Mouse (Mus musculus) midbrain, embryonic 14.5 days (tissue): ENCODE measurements at regions not wholly inside any gene's neighbourhood (a gene's known extent, or its start where the extent isn't known, plus 50 kb on each side); places are given as distances from the start of the nearest gene placed in this dataset.

Experiments used
- ATAC-seq: fragments of 200-750 bp; cut with Nextera tagmentation; 2 replicates; pipeline ENCODE4 v1.8.0; 2017; ENCODE audit warnings: moderate number of reproducible peaks, moderate library complexity; ENCODE audit not compliant: low FRiP score, low TSS enrichment
- DNase-seq: peaks from one replicate; pipeline ENCODE4 v3.0.0-alpha.2; 2015
- H3K27ac ChIP-seq: fragments of 300-500 bp; sonication (generic); replicated peaks from 2 replicates; pipeline ENCODE4 v1.5.1; 2014; ENCODE audit warnings: mild to moderate bottlenecking, low read depth, low read length, moderate library complexity
- H3K27me3 ChIP-seq: fragments of 300-500 bp; sonication (generic); 2 replicates; pipeline ENCODE4 v1.6.1; 2014; ENCODE audit warnings: low read length, control low read depth, mixed read lengths; ENCODE audit not compliant: control insufficient read depth, insufficient read depth
- H3K36me3 ChIP-seq: fragments of 300-500 bp; sonication (generic); 2 replicates; pipeline ENCODE4 v1.6.1; 2014; ENCODE audit warnings: low read length, control low read depth; ENCODE audit not compliant: control insufficient read depth, insufficient read depth
- H3K4me1 ChIP-seq: fragments of 300-500 bp; sonication (generic); 2 replicates; pipeline ENCODE4 v1.6.1; 2014; ENCODE audit warnings: mild to moderate bottlenecking, antibody characterized with exemption, low read length, control low read depth; ENCODE audit not compliant: control insufficient read depth, insufficient read depth
- H3K4me2 ChIP-seq: fragments of 300-500 bp; sonication (generic); 2 replicates; pipeline ENCODE4 v1.6.1; 2014; ENCODE audit warnings: mild to moderate bottlenecking, low read length, moderate library complexity
- H3K4me3 ChIP-seq: fragments of 300-500 bp; sonication (generic); replicated peaks from 2 replicates; pipeline ENCODE4 v1.5.1; 2014; ENCODE audit warnings: low read depth, low read length
- H3K9ac ChIP-seq: fragments of 300-500 bp; sonication (generic); replicated peaks from 2 replicates; pipeline ENCODE4 v1.6.1; 2014; ENCODE audit warnings: mild to moderate bottlenecking, low read length, moderate library complexity
- H3K9me3 ChIP-seq: fragments of 300-500 bp; sonication (generic); 2 replicates; pipeline ENCODE4 v1.6.1; 2016; ENCODE audit warnings: low read length, control low read depth, mixed read lengths; ENCODE audit not compliant: control insufficient read depth
- WGBS: fragments of 180-500 bp; shearing (Covaris S2); extraction: QIAGEN DNeasy Blood & Tissue Kit; methylation state at CpG from one replicate; pipeline ENCODE4 v1.1.7; 2014; 5-methylcytosine and 5-hydroxymethylcytosine counted together

GRCm38 (mm10) chr6:26779551-26779950, 970.5 kb upstream of the Pot1a start:
- H3K27me3 ChIP-seq = no peaks in the 10 kb centered on the region
- H3K36me3 ChIP-seq = no peaks in the 10 kb centered on the region
- ATAC-seq (no peak), DNase-seq (no peak)
- no peak overlapping the region for H3K4me3 ChIP-seq
- 31% methylated on average over 3 of the region's 3 CpGs for WGBS
- no peak overlapping the region for H3K4me2 ChIP-seq
- no peaks in the 10 kb centered on the region for H3K4me1 ChIP-seq
- H3K9ac ChIP-seq = no peak overlapping the region
- no peak overlapping the region for H3K27ac ChIP-seq
- H3K9me3 ChIP-seq = no peaks in the 10 kb centered on the region

GRCm38 (mm10) chr6:26776636-26777035, 967.6 kb upstream of the Pot1a start:
- no peaks in the 10 kb centered on the region for H3K9me3 ChIP-seq
- no peak overlapping the region for H3K4me3 ChIP-seq
- H3K4me1 ChIP-seq = no peaks in the 10 kb centered on the region
- DNase-seq (no peak), ATAC-seq (no peak)
- WGBS = 14% methylated on average over 1 of the region's 1 CpGs
- no peak overlapping the region for H3K27ac ChIP-seq
- H3K4me2 ChIP-seq = no peak overlapping the region
- H3K36me3 ChIP-seq = no peaks in the 10 kb centered on the region
- no peak overlapping the region for H3K9ac ChIP-seq
- H3K27me3 ChIP-seq = no peaks in the 10 kb centered on the region

GRCm38 (mm10) chr6:26766846-26767245, 957.8 kb upstream of the Pot1a start:
- WGBS = 15% methylated on average over 2 of the region's 2 CpGs
- Histone ChIP-seq H3K4me1 (no peaks in the 10 kb centered on the region), H3K27me3 (no peaks in the 10 kb centered on the region), H3K4me2 (no peak overlapping the region), H3K9ac (no peak overlapping the region), H3K36me3 (no peaks in the 10 kb centered on the region), H3K27ac (no peak overlapping the region), H3K4me3 (no peak overlapping the region), H3K9me3 (no peaks in the 10 kb centered on the region)
- DNase-seq = peak; percentile 8
- ATAC-seq = no peak

GRCm38 (mm10) chr6:26764727-26765126, 955.7 kb upstream of the Pot1a start:
- H3K4me3 ChIP-seq = no peak overlapping the region
- WGBS = 82% methylated on average over 1 of the region's 1 CpGs

GRCm38 (mm10) chr6:26761551-26761950, 952.5 kb upstream of the Pot1a start:
- H3K27ac ChIP-seq = no peak overlapping the region
- DNase-seq (no peak), ATAC-seq (no peak)
- H3K9me3 ChIP-seq = no peaks in the 10 kb centered on the region
- no peaks in the 10 kb centered on the region for H3K36me3 ChIP-seq
- 89% methylated on average over 2 of the region's 2 CpGs for WGBS
- H3K9ac ChIP-seq = no peak overlapping the region
- no peak overlapping the region for H3K4me3 ChIP-seq
- no peaks in the 10 kb centered on the region for H3K4me1 ChIP-seq
- H3K4me2 ChIP-seq = no peak overlapping the region
- H3K27me3 ChIP-seq = no peaks in the 10 kb centered on the region

More at GRCm38 (mm10) chr6:26764727-26765126, 955.7 kb upstream of the Pot1a start:
- H3K27me3 ChIP-seq = no peaks in the 10 kb centered on the region
- H3K9ac ChIP-seq = no peak overlapping the region
- no peak for ATAC-seq
- H3K4me1 ChIP-seq = no peaks in the 10 kb centered on the region
- no peaks in the 10 kb centered on the region for H3K36me3 ChIP-seq
- DNase-seq = no peak
- no peaks in the 10 kb centered on the region for H3K9me3 ChIP-seq
- H3K4me2 ChIP-seq = no peak overlapping the region
- H3K27ac ChIP-seq = no peak overlapping the region
